Comparison of ENCODE assay signal across 22 mouse cellular contexts in genomic region chr10:95709143-95709880, GRCm38 (mm10). TPM values are rescaled to one million over a fixed set of nuclear protein-coding genes. Genes with fewer than 3 reads are reported as not detected.
DNase-seq lines count a peak whose midpoint lies in the region; ATAC-seq and TF ChIP-seq lines count a peak whose summit lies in the region.
"Had no signal": no experiment of that assay in that cellular context is flagged by ENCODE, and none has a peak within 500 bp of the region (broad histone marks: within the 10 kb centered on the region; RNA-seq: fewer than 3 reads in every experiment).

No protein-coding gene starts in this region.

- no peaks in the 10 kb centered on the region for H3K27me3 ChIP-seq in lung, embryonic 14.5 days (ENCODE audit: insufficient read depth, low read length)
- H3K27me3 ChIP-seq: CH12.LX; liver, embryonic 12.5 days had no signal

- no peak for TF ChIP-seq POLR2A in embryonic fibroblast, embryonic 13.5 days (IDR thresholded peaks at IDR 0.05; ENCODE audit: low read depth, low read length)

- DNase-seq in lung, embryonic 14.5 days: peak; percentile 39
- DNase-seq in lung, postnatal 14 days: no peak
- peak; percentile 70 for DNase-seq in embryo, embryonic 11 days
- peak; percentile 58 for DNase-seq in mesoderm, embryonic 11.5 days (ENCODE audit: low read depth, low spot score)
- DNase-seq in cerebellum, adult 9-10 months: no peak
- DNase-seq in kidney, adult 9 months: no peak
- DNase-seq: cerebellum, postnatal 25 days; kidney, adult 8-10 months; right cerebral cortex, postnatal 25 days; thymus, postnatal 36 days had no signal

- WGBS in lung, embryonic 14.5 days: 42% methylated on average over 10 of the region's 10 CpGs

- H3K4me3 ChIP-seq in lung, embryonic 14.5 days (ENCODE audit: low read depth, low read length): no peak overlapping the region
- H3K4me3 ChIP-seq in embryonic fibroblast, embryonic 13.5 days (ENCODE audit: insufficient read depth, low read length): no peak overlapping the region
- H3K4me3 ChIP-seq: liver, embryonic 12.5 days had no signal

- ATAC-seq in lung, embryonic 14.5 days (ENCODE audit: insufficient read depth): no peak
- ATAC-seq in granulocyte monocyte progenitor cell, adult 5-6 weeks (replicated peaks; ENCODE audit: poor library complexity, severe bottlenecking): no peak
- ATAC-seq: activated CD4-positive, CD25-positive, alpha-beta regulatory T cell, adult 4 months; liver, embryonic 12.5 days had no signal

- H3K36me3 ChIP-seq in lung, embryonic 14.5 days (ENCODE audit: insufficient read depth): no peaks in the 10 kb centered on the region
- H3K36me3 ChIP-seq: liver, embryonic 12.5 days had no signal

- H3K4me2 ChIP-seq in lung, embryonic 14.5 days: no peak overlapping the region
- H3K4me2 ChIP-seq: liver, embryonic 12.5 days had no signal

- peaks cover 14% of the 10 kb centered on the region for H3K4me1 ChIP-seq in lung, embryonic 14.5 days (ENCODE audit: insufficient read depth)
- H3K4me1 ChIP-seq in embryonic fibroblast, embryonic 13.5 days (ENCODE audit: control insufficient read depth, insufficient read depth, low read length): peaks cover 30% of the 10 kb centered on the region

- no peak for TF ChIP-seq CTCF in lung, embryonic 14.5 days (IDR thresholded peaks at IDR 0.05; ENCODE audit: low read depth)
- no peak for TF ChIP-seq CTCF in embryonic fibroblast, embryonic 13.5 days (IDR thresholded peaks at IDR 0.05; ENCODE audit: borderline replicate concordance, insufficient read depth, low read length)

- H3K9me3 ChIP-seq in lung, embryonic 14.5 days (ENCODE audit: low read depth, low read length): no peaks in the 10 kb centered on the region
- H3K9me3 ChIP-seq: liver, embryonic 12.5 days had no signal

- no peak overlapping the region for H3K27ac ChIP-seq in lung, embryonic 14.5 days (ENCODE audit: low read depth)
- peak overlapping the region; percentile 84 for H3K27ac ChIP-seq in embryonic fibroblast, embryonic 13.5 days (ENCODE audit: insufficient read depth, low read length)
- H3K27ac ChIP-seq: liver, embryonic 12.5 days had no signal

- no peak overlapping the region for H3K9ac ChIP-seq in lung, embryonic 14.5 days
- H3K9ac ChIP-seq: liver, embryonic 12.5 days had no signal

RNA-seq across cellular contexts. Expression of gene Anapc15-ps, which starts 36.1 kb away (rescaled TPM):
- not detected in 2 replicates for polyA plus RNA-seq in lung, embryonic 14.5 days (2014; fragmentation: Nextera tagmentation; extraction: Ambion mirVana)
- not detected in 2 replicates for polyA plus RNA-seq in embryonic fibroblast, embryonic 13.5 days (2011; ENCODE audit: insufficient read length, low read depth, missing spikeins)
- total RNA-seq in granulocyte monocyte progenitor cell, adult 5-6 weeks (2014; fragmentation: Nextera tagmentation): not detected in 2 replicates
- 1.6 and 3.6 TPM in 2 replicates for total RNA-seq in granulocyte monocyte progenitor cell, adult 5-6 weeks (2017)
- total RNA-seq: adrenal gland, postnatal 4 days; heart, adult 8-10 months; heart, postnatal 25 days; left cerebral cortex, adult 8-10 months; megakaryocyte, adult 5-6 weeks had no signal
- polyA plus RNA-seq: activated CD4-positive, CD25-positive, alpha-beta regulatory T cell, adult 4 months; liver, embryonic 12.5 days; lung, embryonic 16.5 days; testis, adult 2 months had no signal

Comparison
In these comparisons a context has a peak if more than half of its experiments do, and no peak if none do; other contexts are left out.
1. DNase-seq: peak in lung, embryonic 14.5 days (single experiment), embryo, embryonic 11 days (single experiment) and mesoderm, embryonic 11.5 days (single experiment); none in lung, postnatal 14 days (single experiment), cerebellum, adult 9-10 months (single experiment) and kidney, adult 9 months (single experiment).